Mouse (Mus musculus) forebrain, embryonic 14.5 days (tissue): ENCODE results near the gene Slc9a8. TPM values are rescaled to one million over a fixed set of nuclear protein-coding genes. Genes with fewer than 3 reads are reported as not detected.
A peak's percentile ranks its signal among the peaks of the same experiment; 100 is the strongest.

Experiments
- ATAC-seq: fragments of 200-750 bp; cut with Nextera tagmentation; 2 replicates; pipeline ENCODE4 v1.8.0; 2017; ENCODE audit warnings: mild to moderate bottlenecking, moderate library complexity
- DNase-seq: peaks from one replicate; pipeline ENCODE4 v3.0.0-alpha.2; 2015; ENCODE audit warnings: low spot score
- H3K27ac ChIP-seq: fragments of 300-500 bp; sonication (generic); 2 replicates; pipeline ENCODE4 v1.5.1; 2014; ENCODE audit warnings: low read depth, mild to moderate bottlenecking, control low read depth, low read length, moderate library complexity
- H3K27me3 ChIP-seq: fragments of 300-500 bp; sonication (generic); replicated peaks from 2 replicates; pipeline ENCODE4 v1.6.1; 2014; ENCODE audit warnings: low read length, control low read depth, mixed read lengths; ENCODE audit not compliant: control insufficient read depth, insufficient read depth
- H3K36me3 ChIP-seq: fragments of 300-500 bp; sonication (generic); 2 replicates; pipeline ENCODE4 v1.6.1; 2014; ENCODE audit warnings: low read length, control low read depth; ENCODE audit not compliant: control insufficient read depth, insufficient read depth
- H3K4me1 ChIP-seq: fragments of 300-500 bp; sonication (generic); 2 replicates; pipeline ENCODE4 v1.6.1; 2014; ENCODE audit warnings: antibody characterized with exemption, low read length, control low read depth; ENCODE audit not compliant: control insufficient read depth, insufficient read depth
- H3K4me2 ChIP-seq: fragments of 300-500 bp; sonication (generic); 2 replicates; pipeline ENCODE4 v1.6.1; 2014; ENCODE audit warnings: mild to moderate bottlenecking, control low read depth, low read length
- H3K4me3 ChIP-seq: fragments of 300-500 bp; sonication (generic); 2 replicates; pipeline ENCODE4 v1.5.1; 2014; ENCODE audit warnings: low read depth, low read length, control low read depth
- H3K9ac ChIP-seq: fragments of 300-500 bp; sonication (generic); 2 replicates; pipeline ENCODE4 v1.6.1; 2014; ENCODE audit warnings: mild to moderate bottlenecking, low read length, control low read depth, moderate library complexity
- H3K9me3 ChIP-seq: fragments of 300-500 bp; sonication (generic); replicated peaks from 2 replicates; pipeline ENCODE4 v1.6.1; 2016; ENCODE audit warnings: low read length, control low read depth, mixed read lengths; ENCODE audit not compliant: control insufficient read depth
- WGBS: fragments of 180-500 bp; shearing (Covaris S2); extraction: QIAGEN DNeasy Blood & Tissue Kit; methylation state at CpG from one replicate; pipeline ENCODE4 v1.1.7; 2014; 5-methylcytosine and 5-hydroxymethylcytosine counted together
- polyA plus RNA-seq: library from polyadenylated mRNA; unstranded; fragments of >200 nt; fragmentation: Nextera tagmentation; extraction: Ambion mirVana; gene quantifications from 2 replicates; pipeline ENCODE4 v1.2.1, GENCODE M21; 2014

Gene Slc9a8
- polyA plus RNA-seq, 1 experiment from 2014 or later: 13.8 TPM

DNA sequence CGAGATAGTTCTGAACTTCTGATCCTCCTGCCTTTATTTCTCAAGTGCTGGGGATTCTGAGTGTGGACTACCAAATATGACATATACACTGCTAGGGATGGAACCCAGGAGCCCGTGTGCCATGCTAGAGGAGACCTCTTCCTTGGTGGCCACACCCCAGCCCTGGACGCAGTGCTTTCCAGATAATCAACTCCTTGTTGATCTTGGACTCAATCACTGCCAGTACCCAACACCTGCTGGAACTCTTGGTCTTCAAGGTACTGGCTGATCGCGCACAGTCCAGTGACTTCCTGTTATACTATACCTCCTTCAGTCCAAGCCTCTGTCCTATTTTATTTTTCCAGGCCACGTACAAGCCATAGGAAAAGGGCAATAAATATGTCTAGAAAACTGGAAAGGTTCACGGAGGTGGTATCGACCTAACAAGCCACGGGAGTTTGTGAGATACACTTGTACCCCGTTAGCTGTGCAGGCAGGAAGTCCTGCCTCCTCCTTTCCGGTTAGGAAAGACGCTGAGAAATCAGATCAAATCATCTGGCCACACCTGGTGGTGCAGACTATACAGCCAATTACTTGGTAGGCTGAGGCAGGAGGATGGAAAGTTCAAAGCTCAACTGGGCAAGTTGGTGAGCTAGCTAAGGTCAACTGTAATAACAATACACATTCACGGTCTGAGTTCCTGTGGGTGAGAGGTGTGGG is 81.2 kb downstream of the Slc9a8 start:
- peaks cover 19% of the 10 kb centered on the region for H3K36me3 ChIP-seq
- H3K9me3 ChIP-seq: no peaks in the 10 kb centered on the region
- H3K9ac ChIP-seq: peak overlapping the region; percentile 95
- H3K27ac ChIP-seq: no peak overlapping the region
- DNase-seq (no peak), ATAC-seq (no peak)
- peak overlapping the region; percentile 99 for H3K4me3 ChIP-seq
- H3K4me1 ChIP-seq: peaks cover 18% of the 10 kb centered on the region
- no peaks in the 10 kb centered on the region for H3K27me3 ChIP-seq
- 52% methylated on average over 13 of the region's 13 CpGs for WGBS
- peak overlapping the region; percentile 43 for H3K4me2 ChIP-seq

DNA sequence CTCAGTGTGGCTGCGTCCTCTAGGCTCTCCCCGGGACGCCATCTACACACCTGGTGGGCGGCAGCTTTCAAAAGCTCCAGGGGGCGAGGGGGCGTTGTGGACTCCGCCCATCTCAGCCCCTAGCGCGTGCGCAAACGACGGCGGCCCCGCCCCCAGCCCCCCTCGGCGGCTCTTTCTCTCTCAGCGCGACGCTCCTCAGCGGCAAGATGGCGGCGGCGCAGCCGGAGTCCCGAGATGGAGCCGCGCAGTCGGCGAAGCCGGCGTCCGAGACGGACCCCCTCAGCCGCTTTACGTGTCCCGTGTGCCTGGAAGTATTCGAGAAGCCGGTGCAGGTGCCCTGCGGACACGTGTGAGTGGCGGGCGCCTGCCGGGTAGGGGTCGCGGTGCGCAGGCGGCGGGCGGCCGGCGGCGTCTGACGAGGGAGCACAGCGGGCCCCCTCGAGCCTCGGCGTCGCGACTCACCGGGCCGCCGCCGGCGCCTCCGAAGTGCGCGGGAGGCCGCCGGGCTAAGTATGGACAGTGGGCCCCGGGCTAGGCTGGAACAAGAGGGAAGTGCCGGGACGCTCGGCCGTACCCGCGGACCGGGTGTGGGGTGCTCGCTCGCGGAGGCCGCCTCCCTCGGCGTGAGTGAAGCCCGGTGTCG is 81.9 kb downstream of the Slc9a8 start:
- peak; percentile 95 for ATAC-seq
- peak; percentile 92 for DNase-seq
- WGBS: under 1% methylated on average over 79 of the region's 85 CpGs
- Histone ChIP-seq H3K9ac (peak overlapping the region; percentile 95), H3K9me3 (no peaks in the 10 kb centered on the region), H3K27ac (peak overlapping the region; percentile 85), H3K27me3 (no peaks in the 10 kb centered on the region), H3K4me2 (peak overlapping the region; percentile 88), H3K4me3 (peak overlapping the region; percentile 99), H3K36me3 (peaks cover 25% of the 10 kb centered on the region), H3K4me1 (peaks cover 18% of the 10 kb centered on the region)

DNA sequence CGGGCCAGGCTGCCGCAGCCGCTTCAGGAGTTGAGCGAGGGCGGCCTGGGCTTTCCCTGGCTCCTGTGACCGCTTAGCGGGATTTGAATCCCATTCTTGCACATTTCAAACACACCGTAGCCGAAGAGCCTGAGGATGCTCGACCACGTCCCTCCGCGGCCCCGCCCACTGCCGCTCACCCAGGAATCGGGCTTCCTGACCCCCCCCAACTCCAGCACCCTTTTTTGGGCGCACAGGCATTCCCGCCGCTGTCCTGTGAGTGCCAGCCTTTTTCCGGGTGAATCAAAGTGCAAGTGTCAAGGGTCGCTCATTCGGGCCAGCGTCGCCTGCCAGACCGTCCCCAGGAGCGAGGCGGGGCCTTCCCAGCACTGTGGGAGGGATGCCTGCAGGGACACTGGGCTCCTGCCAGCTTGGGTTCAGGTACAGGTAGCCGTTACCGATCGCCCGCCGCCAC is 82.4 kb downstream of the Slc9a8 start:
- WGBS: under 1% methylated on average over 32 of the region's 32 CpGs

DNA sequence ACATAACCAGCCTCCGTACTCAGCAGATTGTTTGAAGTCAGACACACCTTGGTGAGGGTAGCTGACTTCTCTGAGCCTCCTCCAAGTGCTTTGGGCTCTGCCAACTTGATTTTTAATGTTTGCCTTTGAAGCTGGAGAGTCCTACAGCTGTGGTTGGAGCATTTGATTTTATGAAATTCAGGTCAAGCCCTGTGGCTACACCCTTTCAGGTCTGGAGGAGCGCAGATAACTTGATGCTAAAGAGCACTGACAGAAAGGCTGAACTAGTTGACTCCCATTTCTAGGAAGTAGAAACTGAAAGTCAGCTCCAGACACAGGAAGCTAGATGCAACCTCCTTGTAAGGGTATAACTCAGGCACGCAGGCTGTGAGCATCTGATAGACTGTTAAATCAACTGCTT is 83.6 kb downstream of the Slc9a8 start:
- H3K27me3 ChIP-seq: no peaks in the 10 kb centered on the region
- peaks cover 18% of the 10 kb centered on the region for H3K4me1 ChIP-seq
- WGBS: 92% methylated on average over 3 of the region's 3 CpGs
- peak overlapping the region; percentile 99; the same call in 1 of the 2 replicates for H3K4me3 ChIP-seq
- H3K36me3 ChIP-seq: peaks cover 42% of the 10 kb centered on the region
- H3K27ac ChIP-seq: no peak overlapping the region
- peak overlapping the region; percentile 41; the same call in 1 of the 2 replicates for H3K9ac ChIP-seq
- peak overlapping the region; percentile 88 for H3K4me2 ChIP-seq
- DNase-seq: no peak
- no peaks in the 10 kb centered on the region for H3K9me3 ChIP-seq
- no peak for ATAC-seq

More for the DNA sequence above, 82.4 kb downstream of the Slc9a8 start:
- no peaks in the 10 kb centered on the region for H3K27me3 ChIP-seq
- peak overlapping the region; percentile 99 for H3K4me3 ChIP-seq
- peak overlapping the region; percentile 88 for H3K4me2 ChIP-seq
- H3K4me1 ChIP-seq: peaks cover 18% of the 10 kb centered on the region
- H3K36me3 ChIP-seq: peaks cover 30% of the 10 kb centered on the region
- DNase-seq: peak; percentile 42
- H3K9me3 ChIP-seq: no peaks in the 10 kb centered on the region
- peak; percentile 29 for ATAC-seq
- H3K9ac ChIP-seq: peak overlapping the region; percentile 95
- peak overlapping the region; percentile 85 for H3K27ac ChIP-seq

GRCm38 (mm10) chr2:167506546-167507260 is 85.2 kb downstream of the Slc9a8 start:
- H3K4me2 ChIP-seq: no peak overlapping the region
- no peak overlapping the region for H3K27ac ChIP-seq
- DNase-seq: no peak
- no peak for ATAC-seq
- H3K4me3 ChIP-seq: no peak overlapping the region
- peaks cover 18% of the 10 kb centered on the region for H3K4me1 ChIP-seq
- 94% methylated on average over 10 of the region's 10 CpGs for WGBS
- no peak overlapping the region for H3K9ac ChIP-seq
- no peaks in the 10 kb centered on the region for H3K27me3 ChIP-seq
- no peaks in the 10 kb centered on the region for H3K9me3 ChIP-seq
- peaks cover 57% of the 10 kb centered on the region for H3K36me3 ChIP-seq

DNA sequence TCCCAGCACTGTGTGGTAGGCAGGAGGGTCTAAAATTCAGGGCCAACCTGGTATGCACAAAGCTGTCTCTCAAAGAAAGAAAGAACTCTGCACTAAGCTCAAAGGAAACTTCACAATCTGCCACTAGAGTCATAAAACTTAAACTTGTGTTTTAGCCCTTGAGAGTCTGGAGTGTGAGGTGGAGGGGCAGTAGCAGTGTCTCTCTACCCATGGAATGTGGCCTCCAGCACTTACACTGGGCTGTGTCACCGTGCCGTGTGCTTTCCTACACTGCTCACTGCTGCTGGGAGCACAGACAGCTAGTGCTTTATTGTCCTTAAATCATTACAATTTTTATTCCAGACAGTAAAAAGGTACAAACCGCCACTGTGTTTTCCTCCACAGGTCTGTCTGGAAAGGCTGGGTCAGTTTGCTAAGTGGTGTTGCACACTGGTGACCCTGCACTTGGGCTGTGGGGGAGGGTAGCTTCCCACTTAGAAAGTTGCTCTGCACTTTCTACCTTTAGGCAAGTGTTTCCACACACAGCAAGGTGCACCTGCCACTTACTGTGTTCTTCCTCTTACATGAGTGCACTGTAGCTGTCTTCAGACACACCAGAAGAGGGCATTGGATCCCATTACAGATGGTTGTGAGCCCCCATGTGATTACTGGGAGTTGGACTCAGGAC is 86.3 kb downstream of the Slc9a8 start:
- ATAC-seq (no peak), DNase-seq (no peak)
- H3K36me3 ChIP-seq: peaks cover 69% of the 10 kb centered on the region
- no peak overlapping the region for H3K4me2 ChIP-seq
- no peak overlapping the region for H3K9ac ChIP-seq
- H3K27ac ChIP-seq: no peak overlapping the region
- peaks cover 18% of the 10 kb centered on the region for H3K4me1 ChIP-seq
- no peaks in the 10 kb centered on the region for H3K9me3 ChIP-seq
- H3K27me3 ChIP-seq: no peaks in the 10 kb centered on the region
- 95% methylated on average over 3 of the region's 3 CpGs for WGBS
- no peak overlapping the region for H3K4me3 ChIP-seq

GRCm38 (mm10) chr2:167508569-167508968 is 87.1 kb downstream of the Slc9a8 start:
- 95% methylated on average over 4 of the region's 4 CpGs for WGBS

GRCm38 (mm10) chr2:167510485-167510884 is 89.0 kb downstream of the Slc9a8 start:
- 91% methylated on average over 3 of the region's 3 CpGs for WGBS
- ATAC-seq: no peak
- H3K36me3 ChIP-seq: peaks cover 91% of the 10 kb centered on the region

More at GRCm38 (mm10) chr2:167508569-167508968, 87.1 kb downstream of the Slc9a8 start:
- no peak for DNase-seq
- no peak overlapping the region for H3K4me3 ChIP-seq
- peaks cover 18% of the 10 kb centered on the region for H3K4me1 ChIP-seq
- H3K9ac ChIP-seq: no peak overlapping the region
- peaks cover 76% of the 10 kb centered on the region for H3K36me3 ChIP-seq
- no peaks in the 10 kb centered on the region for H3K27me3 ChIP-seq
- H3K27ac ChIP-seq: no peak overlapping the region
- H3K4me2 ChIP-seq: no peak overlapping the region
- no peak for ATAC-seq
- H3K9me3 ChIP-seq: no peaks in the 10 kb centered on the region

More at GRCm38 (mm10) chr2:167510485-167510884, 89.0 kb downstream of the Slc9a8 start:
- Histone ChIP-seq H3K4me3 (no peak overlapping the region), H3K4me1 (0 out of 2 replicates have a peak, but pooled peaks cover 4% of the 10 kb centered on the region), H3K27ac (no peak overlapping the region), H3K27me3 (no peaks in the 10 kb centered on the region), H3K4me2 (no peak overlapping the region), H3K9me3 (no peaks in the 10 kb centered on the region), H3K9ac (no peak overlapping the region)
- no peak for DNase-seq
